ENCODE assay signal across 16 mouse cellular contexts in the genomic region with DNA sequence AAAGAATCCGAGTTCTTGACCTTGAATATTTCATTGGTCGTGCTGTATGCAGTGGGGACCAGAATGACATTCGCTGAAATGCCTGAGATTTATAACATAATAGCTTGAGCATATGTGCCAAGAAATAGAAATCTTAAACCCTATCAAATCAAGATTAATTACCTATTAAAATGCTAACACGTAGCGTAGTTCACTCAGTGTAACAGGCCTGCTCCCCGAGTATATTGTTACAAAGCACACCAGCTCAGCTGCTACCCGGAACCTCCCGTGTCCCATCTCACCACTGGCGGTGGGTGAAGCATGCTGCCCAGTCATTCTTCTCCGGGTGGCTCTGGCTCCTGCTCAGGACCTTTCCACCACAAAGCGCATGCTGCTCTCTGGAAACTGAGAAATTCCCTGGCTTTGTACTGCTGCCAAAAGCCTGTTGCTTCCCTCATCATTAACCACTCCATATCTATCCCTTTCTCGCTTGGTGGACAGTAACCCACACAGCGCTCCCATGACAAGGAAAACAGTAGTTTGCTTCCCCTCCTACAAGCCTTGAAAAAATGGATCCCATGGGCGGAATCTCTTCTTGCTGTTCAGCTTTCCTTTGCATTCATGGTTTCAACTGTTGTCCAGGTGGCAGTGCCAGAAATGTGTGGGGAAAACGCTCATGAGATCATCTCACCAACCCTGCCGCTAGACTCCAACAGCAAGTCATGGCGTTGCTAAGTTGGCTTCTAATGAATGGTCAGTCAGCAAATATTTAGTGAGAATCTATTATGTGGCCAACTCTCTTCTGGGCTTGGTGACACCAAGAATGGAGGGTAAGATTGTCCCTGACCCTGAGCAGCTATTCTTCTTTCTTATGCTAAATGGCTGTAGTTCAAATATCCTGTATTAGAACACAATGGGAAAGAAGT.
DNase-seq lines count a peak whose midpoint lies in the region; ATAC-seq and TF ChIP-seq lines count a peak whose summit lies in the region.
"Had no signal": no experiment of that assay in that cellular context is flagged by ENCODE, and none has a peak within 500 bp of the region (broad histone marks: within the 10 kb centered on the region; RNA-seq: fewer than 3 reads in every experiment).

No protein-coding gene starts in this region.

- no peak overlapping the region for H3K9ac ChIP-seq in lung, embryonic 15.5 days
- H3K9ac ChIP-seq in hindbrain, postnatal 0 days (replicated peaks; ENCODE audit: low read length), result no peak overlapping the region
- H3K9ac ChIP-seq: forebrain, embryonic 13.5 days; limb, embryonic 15.5 days; stomach, embryonic 15.5 days had no signal

- no peaks in the 10 kb centered on the region for H3K27me3 ChIP-seq in lung, embryonic 15.5 days
- no peaks in the 10 kb centered on the region for H3K27me3 ChIP-seq in hindbrain, postnatal 0 days (ENCODE audit: insufficient read depth, low read length)
- H3K27me3 ChIP-seq: forebrain, embryonic 13.5 days; limb, embryonic 15.5 days; stomach, embryonic 15.5 days had no signal

- no peak overlapping the region for H3K4me3 ChIP-seq in lung, embryonic 15.5 days
- no peak overlapping the region for H3K4me3 ChIP-seq in lung, adult 2 months (replicated peaks; ENCODE audit: extremely low read depth, low read depth, low read length)
- no peak overlapping the region for H3K4me3 ChIP-seq in hindbrain, postnatal 0 days (ENCODE audit: low read length)
- H3K4me3 ChIP-seq: forebrain, embryonic 13.5 days; limb, embryonic 15.5 days; stomach, embryonic 15.5 days had no signal

- H3K4me1 ChIP-seq in lung, embryonic 15.5 days, result peaks cover 16% of the 10 kb centered on the region
- H3K4me1 ChIP-seq in lung, adult 2 months (ENCODE audit: control insufficient read depth, insufficient read depth, low read length), result no peaks in the 10 kb centered on the region
- H3K4me1 ChIP-seq in hindbrain, postnatal 0 days (ENCODE audit: insufficient read depth, low read length), result peaks cover 7% of the 10 kb centered on the region; the same call in 1 of the 2 replicates

- no peak for TF ChIP-seq POLR2A in lung, adult 2 months (IDR thresholded peaks at IDR 0.05; ENCODE audit: borderline replicate concordance, extremely low read depth, low read depth, low read length)
- TF ChIP-seq POLR2A in brain, embryonic 14.5 days (IDR thresholded peaks at IDR 0.05; ENCODE audit: borderline replicate concordance, extremely low read depth, insufficient read depth, insufficient read length, poor library complexity, severe bottlenecking), result no peak

- H3K4me2 ChIP-seq in lung, embryonic 15.5 days, result no peak overlapping the region
- H3K4me2 ChIP-seq in hindbrain, postnatal 0 days (ENCODE audit: low read depth, low read length), result no peak overlapping the region
- H3K4me2 ChIP-seq: forebrain, embryonic 13.5 days; limb, embryonic 15.5 days; stomach, embryonic 15.5 days had no signal

- peak; percentile 28 for DNase-seq in embryo, embryonic 10 days (ENCODE audit: low spot score)
- DNase-seq in embryo, embryonic 9.5 days (ENCODE audit: extremely low spot score), result no peak
- DNase-seq in lung, adult 2 months, result no peak
- DNase-seq in brain, embryonic 14.5 days (ENCODE audit: low read depth), result peak; percentile 51
- peak; percentile 50 for DNase-seq in hindbrain, postnatal 0 days (ENCODE audit: low spot score)
- no peak for DNase-seq in right cerebral cortex, adult 18-20 months
- DNase-seq: cerebellum, adult 11-12 months; gastrocnemius, postnatal 36 days; layer of hippocampus, adult 9-11 months; right cerebral cortex, postnatal 25 days had no signal

- TF ChIP-seq CTCF in lung, adult 2 months (IDR thresholded peaks at IDR 0.05; ENCODE audit: insufficient read depth, low read length), result no peak
- no peak for TF ChIP-seq CTCF in brain, embryonic 14.5 days (IDR thresholded peaks at IDR 0.05; ENCODE audit: borderline replicate concordance, extremely low read depth, insufficient read depth, insufficient read length)
- no peak for TF ChIP-seq CTCF in hindbrain, postnatal 0 days (IDR thresholded peaks at IDR 0.05; ENCODE audit: low read depth)

- 54% methylated on average over 17 of the region's 17 CpGs for WGBS in lung, embryonic 15.5 days
- 78% methylated on average over 17 of the region's 17 CpGs for WGBS in lung, adult 2 months
- 38% methylated on average over 17 of the region's 17 CpGs for WGBS in hindbrain, postnatal 0 days

- no peaks in the 10 kb centered on the region for H3K9me3 ChIP-seq in lung, embryonic 15.5 days
- no peaks in the 10 kb centered on the region for H3K9me3 ChIP-seq in hindbrain, postnatal 0 days (ENCODE audit: low read length)
- H3K9me3 ChIP-seq: forebrain, embryonic 13.5 days; limb, embryonic 15.5 days; stomach, embryonic 15.5 days had no signal

- no peaks in the 10 kb centered on the region for H3K36me3 ChIP-seq in lung, embryonic 15.5 days
- H3K36me3 ChIP-seq in hindbrain, postnatal 0 days (ENCODE audit: insufficient read depth, low read length), result no peaks in the 10 kb centered on the region
- H3K36me3 ChIP-seq: limb, embryonic 15.5 days; stomach, embryonic 15.5 days had no signal

- ATAC-seq in lung, embryonic 15.5 days (ENCODE audit: borderline replicate concordance, extremely low read depth, low FRiP score, low TSS enrichment), result 0 out of 2 replicates have a peak, but pooled peaks have one; percentile 35
- peak; percentile 59; the same call in 1 of the 2 replicates for ATAC-seq in hindbrain, postnatal 0 days
- no peak for ATAC-seq in activated CD4-positive, CD25-positive, alpha-beta regulatory T cell, adult 4 months
- ATAC-seq: forebrain, embryonic 13.5 days had no signal

- H3K27ac ChIP-seq in lung, embryonic 15.5 days, result no peak overlapping the region
- H3K27ac ChIP-seq in hindbrain, postnatal 0 days, result peak overlapping the region; percentile 27
- H3K27ac ChIP-seq: forebrain, embryonic 13.5 days; limb, embryonic 15.5 days; macrophage; stomach, embryonic 15.5 days had no signal

Comparison
In these comparisons a context has a peak if more than half of its experiments do, and no peak if none do; other contexts are left out.
1. DNase-seq: peak in embryo, embryonic 10 days (single experiment), brain, embryonic 14.5 days (single experiment) and hindbrain, postnatal 0 days (single experiment); none in embryo, embryonic 9.5 days (single experiment), lung, adult 2 months (single experiment) and right cerebral cortex, adult 18-20 months (single experiment).